Mouse (Mus musculus) kidney, postnatal 25 days (tissue): ENCODE results near the gene Atg9a.

ENCODE experiments used
- DNase-seq, 2 experiments: peaks; one replicate each; pipeline ENCODE4 v3.0.0; 2021; ENCODE audit warnings: mixed read lengths in 2 of 2

The Atg9a gene

DNA sequence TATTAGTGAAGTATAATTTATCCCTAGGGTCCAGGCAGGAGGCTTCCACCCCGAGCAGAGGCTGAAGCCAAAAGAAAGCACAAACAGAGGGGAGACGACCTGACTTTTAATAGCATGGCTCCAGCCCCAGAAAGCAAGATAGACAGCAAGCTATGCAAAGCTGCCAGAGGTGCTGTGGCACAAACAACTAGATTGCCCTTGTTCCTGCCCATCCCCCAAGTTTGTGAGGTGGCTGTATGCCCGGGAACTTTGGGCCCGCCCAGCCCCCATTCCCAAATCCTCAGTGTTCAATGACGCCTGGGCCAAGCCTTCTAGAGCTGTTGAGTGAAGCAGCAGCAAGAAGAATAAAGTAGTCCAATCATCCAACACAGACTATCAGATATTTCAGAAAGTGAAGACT lies 22.9 kb upstream of the Atg9a start:
- peak; percentile 80 to 88 for DNase-seq

DNA sequence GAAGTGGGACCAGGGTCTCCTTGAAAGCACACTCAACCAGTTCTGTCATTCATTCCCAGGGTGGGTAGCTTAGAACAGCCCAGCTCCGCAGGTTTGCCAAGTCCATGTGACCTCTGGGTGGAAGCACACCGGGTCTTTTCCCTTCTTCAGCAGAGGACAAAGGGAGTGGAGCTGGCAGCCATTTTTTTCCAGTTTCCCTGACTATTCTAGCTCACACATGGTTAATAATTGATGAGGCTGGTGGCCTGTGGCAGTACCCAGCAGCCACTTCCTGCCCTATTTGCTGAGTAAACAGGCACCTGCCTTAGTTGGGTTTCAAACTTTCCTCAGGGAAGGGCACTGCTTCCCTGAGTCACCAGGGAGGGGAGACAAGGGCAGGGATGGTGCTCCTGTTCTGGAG lies 22.4 kb upstream of the Atg9a start:
- peak; percentile 83 to 96 for DNase-seq

DNA sequence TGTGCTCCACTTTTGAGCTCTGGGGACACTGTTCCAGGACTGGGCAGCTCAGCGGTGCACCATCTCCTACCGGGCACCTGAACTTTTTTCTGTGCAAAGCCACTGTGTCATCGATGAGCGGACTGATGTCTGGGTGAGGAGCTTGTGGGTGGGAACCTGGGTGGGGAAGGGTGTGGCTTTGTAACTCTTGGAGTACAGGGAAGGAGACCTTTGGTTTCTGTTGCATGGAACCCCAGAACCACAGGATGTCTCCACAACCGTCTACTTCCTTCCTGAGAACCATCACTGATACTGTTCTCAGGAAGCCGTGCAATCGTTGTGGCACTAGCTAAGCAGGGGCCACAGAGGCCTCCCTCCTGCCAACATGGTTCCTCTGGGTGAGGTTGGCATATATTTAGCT lies 21.1 kb upstream of the Atg9a start:
- no peak for DNase-seq

GRCm38 (mm10) chr1:75212542-75212941 lies 20.5 kb upstream of the Atg9a start:
- DNase-seq: peak; percentile 35 to 48

DNA sequence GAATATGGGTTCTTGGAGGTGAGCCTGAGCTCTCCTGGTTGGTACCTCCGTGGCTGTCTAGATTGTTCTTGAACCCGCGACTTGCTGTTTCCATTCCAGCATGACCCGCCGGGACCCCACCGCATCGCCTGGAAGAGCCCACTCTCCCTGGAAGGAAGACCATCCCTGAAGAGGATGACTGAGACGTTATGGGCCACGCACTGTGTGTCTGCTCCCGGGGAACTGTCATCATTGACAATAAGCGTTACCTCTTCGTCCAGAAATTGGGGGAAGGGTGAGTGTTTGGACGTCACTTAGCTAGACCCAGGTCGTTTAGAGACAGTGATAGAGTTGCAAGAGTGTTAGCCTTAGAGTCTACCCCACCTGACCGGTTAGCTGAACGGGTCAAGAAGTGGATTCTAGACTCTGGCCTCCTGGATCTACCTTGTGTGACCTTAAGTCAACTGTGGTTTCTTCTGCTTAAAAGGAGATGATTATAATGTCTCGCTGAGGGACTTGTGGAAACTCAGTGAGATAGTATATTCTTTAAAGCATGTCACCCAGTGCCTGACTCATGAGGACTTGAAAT lies 19.2 kb upstream of the Atg9a start:
- peak in 1 of 2 experiments; percentile 56 for DNase-seq

- DNase-seq: peak; percentile 98 to 99
Measured at GRCm38 (mm10) chr1:75210136-75211087, 18.4 kb upstream of the Atg9a start, which contains the start of the genes Glb1l and Stk16. TSS of gene Glb1l (minus strand) at chr1:75210813. TSS of gene Stk16 (plus strand) at chr1:75210838.

- DNase-seq: peak; percentile 86 to 93
Measured at GRCm38 (mm10) chr1:75208967-75209678, 17.1 kb upstream of the Atg9a start.

GRCm38 (mm10) chr1:75201236-75201635 lies 9.2 kb upstream of the Atg9a start:
- DNase-seq: peak in 1 of 2 experiments; percentile 56

DNA sequence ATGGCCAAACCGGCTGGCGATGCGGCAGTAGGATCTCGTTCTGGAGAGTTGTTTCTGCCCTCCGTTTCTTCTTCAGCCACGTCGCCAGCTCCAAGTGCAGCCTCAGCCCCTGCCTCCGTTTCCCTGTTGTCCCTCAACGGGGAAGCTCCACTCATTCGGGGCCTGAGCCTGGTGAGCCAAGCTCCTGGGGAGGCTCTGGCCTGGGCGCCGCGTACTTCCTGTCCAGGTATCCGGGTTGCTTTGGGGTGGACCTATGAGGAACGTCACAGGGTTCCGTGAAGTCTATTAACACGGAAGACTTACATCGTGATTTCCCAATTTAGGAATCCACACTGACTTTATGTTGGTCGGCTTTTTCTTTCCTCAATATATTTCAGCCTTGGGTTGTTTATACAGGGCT lies 456 bp upstream of the Atg9a start:
- DNase-seq: peak; percentile 64 to 87

DNA sequence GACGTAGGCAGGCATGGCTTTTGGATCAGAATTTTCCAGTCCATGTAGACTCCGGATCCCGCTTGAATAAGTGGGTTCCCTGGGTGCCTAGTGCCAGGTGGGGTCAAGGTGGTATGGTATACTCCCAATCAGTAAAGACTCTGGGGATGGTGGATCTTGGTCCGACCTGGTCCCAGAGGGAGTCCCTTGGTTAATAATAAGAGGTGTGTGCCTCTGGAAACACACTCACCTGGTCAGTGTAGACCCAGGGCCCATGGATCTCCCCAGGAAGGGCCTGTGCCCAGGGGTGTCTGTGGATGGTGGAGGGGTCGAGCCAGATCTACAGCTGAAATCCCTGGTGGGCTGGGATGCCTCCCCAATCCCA lies 756 bp downstream of the Atg9a start:
- no peak for DNase-seq

DNA sequence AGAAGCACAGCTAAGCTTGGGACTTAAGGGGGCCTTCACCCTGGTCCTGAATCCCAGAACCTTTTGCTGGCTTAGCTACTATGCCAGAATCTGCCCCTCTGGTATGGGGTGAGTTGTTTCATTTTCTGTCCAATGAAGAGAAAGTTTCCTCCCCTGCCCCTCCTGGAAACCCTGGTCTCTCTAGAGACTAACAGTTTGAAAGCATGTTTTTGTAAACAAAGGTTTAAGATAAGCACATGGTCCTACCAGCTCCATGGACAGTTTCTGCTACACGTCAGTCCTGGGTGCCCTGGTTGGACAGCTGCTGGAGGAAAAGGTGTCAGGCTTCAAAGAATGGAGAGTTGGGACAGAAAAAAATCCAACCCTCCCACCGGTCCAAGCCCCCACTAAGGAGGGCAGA lies 1.4 kb downstream of the Atg9a start:
- no peak for DNase-seq

DNA sequence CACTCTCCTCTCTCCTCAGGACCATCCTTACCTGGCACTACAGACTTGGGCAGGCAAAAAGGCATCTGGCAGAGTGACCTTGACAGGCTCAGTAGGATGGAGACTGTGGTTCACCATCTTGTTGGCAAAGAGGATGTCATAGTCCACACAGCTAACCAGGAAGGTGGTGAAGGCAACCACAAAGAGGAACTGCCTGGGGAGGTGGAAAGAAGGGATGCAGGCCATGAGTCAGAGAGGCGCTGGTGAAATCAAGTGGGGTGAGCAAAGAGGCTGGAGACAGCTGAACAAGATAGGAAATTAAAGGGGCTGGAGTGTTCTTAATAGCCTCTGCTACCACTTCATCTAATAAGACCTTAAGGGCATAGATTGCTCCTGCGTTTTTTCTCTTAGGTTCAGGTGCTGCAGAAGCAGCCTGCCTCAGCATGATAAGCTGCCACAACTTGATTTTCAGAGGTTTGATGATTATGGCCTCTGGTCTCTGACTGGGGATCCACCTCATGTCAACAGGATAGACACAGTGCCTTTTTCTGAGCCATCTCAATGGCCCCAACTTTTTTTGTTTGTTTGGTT lies 4.0 kb downstream of the Atg9a start:
- peak in 1 of 2 experiments; percentile 15 for DNase-seq

- DNase-seq: no peak
Measured at GRCm38 (mm10) chr1:75187126-75187525, 4.9 kb downstream of the Atg9a start.

- DNase-seq: no peak
Measured at GRCm38 (mm10) chr1:75185495-75185894, 6.5 kb downstream of the Atg9a start.

DNA sequence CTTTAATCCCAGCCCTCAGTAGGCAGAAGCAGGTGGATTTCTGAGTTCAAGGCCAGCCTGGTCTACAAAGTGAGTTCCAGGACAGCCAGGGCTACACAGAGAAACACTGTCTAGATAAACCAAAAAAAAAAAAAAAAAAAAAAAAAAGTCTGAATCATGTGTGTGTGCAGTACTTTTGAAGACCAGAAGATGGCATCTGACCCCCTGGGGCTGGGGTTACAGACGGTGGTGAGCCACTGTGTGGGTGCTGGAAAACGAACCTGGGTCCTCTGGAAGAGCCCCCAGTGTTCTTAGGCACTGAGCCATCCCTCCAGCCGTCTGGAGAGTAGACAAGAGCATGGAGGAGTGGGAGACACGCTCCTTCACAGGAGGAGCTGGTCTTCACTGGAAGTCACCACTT lies 9.8 kb downstream of the Atg9a start:
- no peak for DNase-seq

DNA sequence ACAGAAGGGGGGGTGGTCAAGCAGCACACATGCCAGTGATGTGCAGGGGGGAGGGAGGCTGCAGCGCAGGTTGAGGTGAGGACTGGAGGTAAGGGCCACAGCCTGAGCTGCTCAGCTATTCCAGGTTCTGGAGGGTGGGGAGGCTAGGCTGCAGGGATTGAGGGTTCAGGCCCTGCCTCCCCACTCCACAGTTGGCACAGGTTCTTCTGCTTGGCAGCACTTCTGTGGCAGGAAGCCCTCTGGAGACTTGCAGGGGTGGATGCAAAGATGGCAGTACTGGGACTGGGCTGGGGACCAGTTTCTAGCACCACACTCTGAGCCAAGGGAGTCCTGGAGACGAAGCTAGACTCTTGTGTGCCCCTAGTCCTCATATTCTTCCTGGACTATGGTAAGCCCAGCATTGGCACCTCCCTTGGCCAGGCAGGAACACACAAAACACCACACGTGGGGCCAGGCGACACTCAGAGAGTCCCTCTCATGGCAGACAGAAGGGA lies 10.6 kb downstream of the Atg9a start:
- DNase-seq: no peak

- DNase-seq: no peak
Measured at GRCm38 (mm10) chr1:75180741-75181140, 11.3 kb downstream of the Atg9a start.

- peak; percentile 95 to 96 for DNase-seq
Measured at GRCm38 (mm10) chr1:75180105-75180590, 11.8 kb downstream of the Atg9a start, which contains the start of gene Abcb6. TSS of gene Abcb6 (minus strand) at chr1:75180392.

GRCm38 (mm10) chr1:75179334-75180104 lies 12.5 kb downstream of the Atg9a start:
- peak; percentile 68 to 77 for DNase-seq

DNA sequence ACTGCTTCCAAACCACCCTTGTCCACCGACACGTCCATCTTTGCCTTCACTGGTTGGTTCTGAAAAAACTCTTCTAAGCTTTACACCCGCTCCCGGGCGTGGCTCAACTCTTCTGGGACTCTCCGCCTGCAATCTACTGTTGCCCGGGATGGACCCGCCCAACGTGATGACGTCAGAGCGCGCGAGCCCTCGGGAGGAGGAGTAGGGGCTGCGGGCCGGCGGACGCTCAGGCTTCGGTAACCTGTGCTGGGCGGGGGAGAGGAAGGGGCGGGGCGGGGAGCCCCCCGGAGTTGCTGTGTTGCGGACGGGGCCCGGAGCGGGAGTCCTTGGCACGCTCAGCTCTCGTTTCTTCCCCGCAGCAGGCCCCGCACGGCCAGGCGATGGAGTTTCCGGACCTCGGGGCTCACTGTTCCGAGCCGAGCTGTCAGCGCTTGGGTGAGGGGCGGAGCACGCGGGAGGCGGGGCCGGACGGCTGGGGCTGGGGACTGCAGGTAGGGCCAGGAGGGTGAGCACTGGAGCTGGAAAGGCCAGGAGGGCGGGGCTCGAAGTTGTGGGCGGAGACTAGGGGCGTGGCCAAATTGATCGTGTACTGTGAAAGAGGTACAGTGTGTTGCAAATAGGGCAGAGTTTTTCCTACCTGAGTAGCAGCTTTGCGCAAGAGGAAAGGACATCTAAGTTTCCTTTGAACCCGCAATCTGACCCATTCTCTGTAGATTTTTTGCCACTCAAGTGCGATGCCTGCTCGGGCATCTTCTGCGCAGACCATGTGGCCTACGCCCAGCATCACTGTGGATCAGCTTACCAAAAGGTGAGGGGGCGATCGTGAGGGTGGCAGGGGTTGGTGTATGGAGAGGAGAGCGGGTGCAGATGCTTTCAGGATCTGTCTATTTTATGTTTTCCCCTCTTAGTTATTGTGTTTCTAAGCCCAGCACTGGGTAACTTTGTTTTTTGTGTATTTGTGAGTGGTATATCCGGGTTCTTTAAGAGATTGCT lies 23.2 kb downstream of the Atg9a start, which contains the start of gene Zfand2b:
Zfand2b (plus strand) TSS at position 175 of the 993 bp plus-strand sequence.
- peak; percentile 98 to 99 for DNase-seq
